In the genomic region with DNA sequence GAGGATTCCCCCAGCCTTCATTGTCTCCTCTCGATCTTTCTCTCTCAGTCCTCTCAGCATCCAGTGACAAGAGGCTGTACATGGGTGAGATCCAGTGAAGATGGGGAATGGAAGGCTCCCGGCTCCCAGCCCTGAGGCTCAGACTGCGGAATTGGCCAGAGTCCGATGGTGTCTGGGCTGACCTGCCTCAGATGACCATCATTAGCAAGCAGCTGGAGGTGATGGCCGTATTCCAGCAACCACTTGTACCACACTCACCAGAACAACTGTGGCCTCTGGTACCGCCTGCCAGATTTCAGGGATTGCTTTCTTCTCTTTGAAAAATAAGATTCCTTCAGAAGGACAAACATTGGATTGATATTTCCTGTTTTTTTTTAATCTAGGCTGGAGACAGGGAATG, we compare ENCODE assay signal across 8 mouse cellular contexts. TPM values are rescaled to one million over a fixed set of nuclear protein-coding genes. Genes with fewer than 3 reads are reported as not detected.
A peak's percentile ranks its signal among the peaks of the same experiment; 100 is the strongest.
DNase-seq lines count a peak whose midpoint lies in the region; ATAC-seq and TF ChIP-seq lines count a peak whose summit lies in the region.

No protein-coding gene starts in this region.

- 0 out of 2 replicates have a peak, but pooled peaks cover 3% of the 10 kb centered on the region for H3K4me1 ChIP-seq in forebrain, embryonic 12.5 days
- H3K4me1 ChIP-seq in forebrain, postnatal 0 days (ENCODE audit: insufficient read depth): no peaks in the 10 kb centered on the region

- no peak for DNase-seq in forebrain, postnatal 0 days
- peak; percentile 70 for DNase-seq in Patski (ENCODE audit: low read depth, low spot score)
- peak; percentile 62 for DNase-seq in heart, adult 8-10 months (ENCODE audit: low spot score)
- DNase-seq in left cerebral cortex, postnatal 4 days: peak; percentile 57
- no peak for DNase-seq in spleen, postnatal 36 days (ENCODE audit: low spot score in 2 of 2)
- no peak for DNase-seq in thymus, postnatal 0 days (ENCODE audit: low spot score)

- POLR2A ChIA-PET in Patski (lab: Charles Lee): interaction anchor here (0.6 to 1.1 kb wide), 2 partner anchors 16 to 189 kb away, joined by 3 read pairs; no protein-coding TSS in a partner anchor

- H3K27me3 ChIP-seq in forebrain, embryonic 12.5 days: no peaks in the 10 kb centered on the region
- H3K27me3 ChIP-seq in forebrain, postnatal 0 days (ENCODE audit: insufficient read depth, low read length): no peaks in the 10 kb centered on the region
- H3K27me3 ChIP-seq in Patski: no peaks in the 10 kb centered on the region

- no peak overlapping the region for H3K9ac ChIP-seq in forebrain, embryonic 12.5 days
- no peak overlapping the region for H3K9ac ChIP-seq in forebrain, postnatal 0 days

- CTCF ChIA-PET in Patski (lab: Charles Lee): no interaction called here

- peaks cover 58% of the 10 kb centered on the region for H3K36me3 ChIP-seq in forebrain, embryonic 12.5 days (replicated peaks)
- H3K36me3 ChIP-seq in forebrain, postnatal 0 days (ENCODE audit: insufficient read depth): peaks cover 38% of the 10 kb centered on the region

- no peaks in the 10 kb centered on the region for H3K9me3 ChIP-seq in forebrain, embryonic 12.5 days
- H3K9me3 ChIP-seq in forebrain, postnatal 0 days (ENCODE audit: low read length): no peaks in the 10 kb centered on the region

- H3K4me3 ChIP-seq in forebrain, embryonic 12.5 days (replicated peaks): no peak overlapping the region
- no peak overlapping the region for H3K4me3 ChIP-seq in forebrain, postnatal 0 days (ENCODE audit: low read depth, low read length)

- in situ Hi-C loops in Patski (cut with MboI; ENCODE audit: low pct_unique_long_range_greater_than_20kb): no loop called here

- ATAC-seq in forebrain, embryonic 12.5 days (ENCODE audit: low FRiP score): no peak
- no peak for ATAC-seq in forebrain, postnatal 0 days
- ATAC-seq in Patski: no peak
- no peak for ATAC-seq in erythroblast, adult 5-6 weeks (replicated peaks; ENCODE audit: low FRiP score, poor library complexity, severe bottlenecking)

- TF ChIP-seq CTCF in forebrain, postnatal 0 days (IDR thresholded peaks at IDR 0.05; ENCODE audit: low read depth): no peak
- no peak for TF ChIP-seq CTCF in Patski (IDR thresholded peaks at IDR 0.05)

- H3K27ac ChIP-seq in forebrain, embryonic 12.5 days: peak overlapping the region; percentile 36; the same call in 1 of the 2 replicates
- no peak overlapping the region for H3K27ac ChIP-seq in forebrain, postnatal 0 days (ENCODE audit: low read depth, low read length)

- no peak overlapping the region for H3K4me2 ChIP-seq in forebrain, embryonic 12.5 days
- H3K4me2 ChIP-seq in forebrain, postnatal 0 days (ENCODE audit: low read depth): no peak overlapping the region

- 80% methylated on average over 6 of the region's 6 CpGs for WGBS in forebrain, embryonic 12.5 days
- WGBS in forebrain, postnatal 0 days: 76% methylated on average over 6 of the region's 6 CpGs

- intact Hi-C loops in left cerebral cortex, postnatal 4 days (cut with DNase I): no loop called here

RNA-seq across cellular contexts. Expression of gene Snrnp40, which starts 29.6 kb away (rescaled TPM):
- 196 and 203 TPM in 2 replicates for polyA plus RNA-seq in forebrain, embryonic 12.5 days (2016; fragmentation: Nextera tagmentation; extraction: Ambion mirVana)
- total RNA-seq in forebrain, postnatal 0 days (2014; rRNA removed): 72.9 and 74.3 TPM in 2 replicates
- polyA plus RNA-seq in forebrain, postnatal 0 days (2015; fragmentation: Nextera tagmentation; extraction: Ambion mirVana): 97.9 and 99.3 TPM in 2 replicates
- 26.6 TPM for polyA plus RNA-seq in Patski (2021)
- 10 to 100 TPM; 12.8 to 17.2 (median 16.7) TPM for total RNA-seq in heart, adult 8-10 months (2022)
- 10 to 100 TPM; 42.4 to 46.1 TPM for total RNA-seq in left cerebral cortex, postnatal 4 days (2021)
- 152 and 156 TPM in 2 replicates for polyA plus RNA-seq in thymus, postnatal 0 days (2015; fragmentation: Nextera tagmentation; extraction: Ambion mirVana)
- 18.6 and 30.5 TPM in 2 replicates for total RNA-seq in erythroblast, adult 5-6 weeks (2015; ENCODE audit: low replicate concordance)
- total RNA-seq in erythroblast, adult 5-6 weeks (2017; ENCODE audit: low replicate concordance): 25.0 and 28.2 TPM in 2 replicates

RNA-seq across cellular contexts. Expression of gene Zcchc17, which starts 29.8 kb away (rescaled TPM):
- 74.2 and 78.4 TPM in 2 replicates for polyA plus RNA-seq in forebrain, embryonic 12.5 days (2016; fragmentation: Nextera tagmentation; extraction: Ambion mirVana)
- 41.3 and 42.7 TPM in 2 replicates for total RNA-seq in forebrain, postnatal 0 days (2014; rRNA removed)
- 97.8 and 112 TPM in 2 replicates for polyA plus RNA-seq in forebrain, postnatal 0 days (2015; fragmentation: Nextera tagmentation; extraction: Ambion mirVana)
- polyA plus RNA-seq in Patski (2021): 16.8 TPM
- total RNA-seq in heart, adult 8-10 months (2022): 10 to 100 TPM; 24.2 to 35.4 (median 29.0) TPM
- 10 to 100 TPM; 50.7 to 54.9 TPM for total RNA-seq in left cerebral cortex, postnatal 4 days (2021)
- 96.6 and 104 TPM in 2 replicates for polyA plus RNA-seq in thymus, postnatal 0 days (2015; fragmentation: Nextera tagmentation; extraction: Ambion mirVana)
- 7.1 and 8.8 TPM in 2 replicates for total RNA-seq in erythroblast, adult 5-6 weeks (2015; ENCODE audit: low replicate concordance)
- total RNA-seq in erythroblast, adult 5-6 weeks (2017; ENCODE audit: low replicate concordance): 27.9 and 61.2 TPM in 2 replicates

Comparison
In these comparisons a context has a peak if more than half of its experiments do, and no peak if none do; other contexts are left out.
1. DNase-seq: peak in Patski (single experiment), heart, adult 8-10 months (single experiment) and left cerebral cortex, postnatal 4 days (single experiment); none in forebrain, postnatal 0 days (single experiment), spleen, postnatal 36 days (0 of 2) and thymus, postnatal 0 days (single experiment).